Mouse (Mus musculus): ENCODE results near the gene Il3. TPM values are rescaled to one million over a fixed set of nuclear protein-coding genes. Genes with fewer than 3 reads are reported as not detected.

Il3 gene
- total RNA-seq, 2 experiments from 2014 or later: not detected

DNA sequence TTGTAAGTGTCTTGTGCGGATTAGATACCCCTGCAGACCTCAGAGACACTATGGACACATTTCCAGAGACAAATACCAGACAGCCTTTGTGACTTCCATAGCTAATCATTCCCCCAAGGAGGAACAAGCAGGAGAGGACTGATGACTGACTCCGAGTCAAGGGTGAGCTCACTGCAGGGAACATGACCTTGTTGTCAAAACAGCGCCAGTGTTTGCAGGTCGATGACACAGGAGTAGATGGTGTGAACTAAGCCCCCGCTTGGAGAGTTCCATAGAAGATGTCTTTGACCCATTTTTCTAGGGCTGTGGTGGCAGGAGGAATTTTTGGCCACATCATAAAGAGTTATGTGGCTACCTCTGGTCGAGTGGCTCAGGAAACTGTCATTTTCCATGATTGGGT lies 51.0 kb downstream of the Il3 start:
- DNase-seq: no peak

Other genes with a start within 250 kb of the Il3 start
- 1 to 10 TPM; 4.6 to 5.8 TPM for gene Slc22a4, start 239.2 kb downstream of the Il3 start, total RNA-seq (2021)
- gene Pdlim4, start 198.3 kb downstream of the Il3 start, total RNA-seq (2021): 10 to 100 TPM; 30.2 to 31.9 TPM
- gene P4ha2, start 167.2 kb downstream of the Il3 start, total RNA-seq (2021): 10 to 100 TPM; 55.4 to 77.7 TPM
- not detected for gene Csf2, start 17.6 kb downstream of the Il3 start, total RNA-seq (2021)
- 10 to 100 TPM; 11.1 to 14.8 TPM for gene Acsl6, start 36.5 kb upstream of the Il3 start, total RNA-seq (2021)
- gene Meikin, start 103.4 kb upstream of the Il3 start, total RNA-seq (2021): not detected
- gene Fnip1, start 170.9 kb upstream of the Il3 start, total RNA-seq (2021): 10 to 100 TPM; 34.7 to 36.4 TPM

Measured in heart, adult 18-20 months (tissue).